Mouse (Mus musculus) myocyte (in vitro differentiated cells): ENCODE measurements at regions not wholly inside any gene's neighbourhood (a gene's known extent, or its start where the extent isn't known, plus 50 kb on each side); places are given as distances from the start of the nearest gene placed in this dataset.

Source experiments
- H3K27me3 ChIP-seq: one replicate; pipeline ENCODE4 v1.6.1; 2011; ENCODE audit not compliant: control insufficient read depth, insufficient read depth, insufficient read length
- H3K36me3 ChIP-seq: one replicate; pipeline ENCODE4 v1.6.1; 2011; ENCODE audit not compliant: control insufficient read depth, insufficient read depth
- H3K4me2 ChIP-seq: one replicate; pipeline ENCODE4 v1.6.1; 2011; ENCODE audit warnings: low read depth, control low read depth
- H3K4me3 ChIP-seq: one replicate; pipeline ENCODE4 v1.5.1; 2011; ENCODE audit warnings: mild to moderate bottlenecking, control low read depth, moderate library complexity
- H3K79me2 ChIP-seq: one replicate; pipeline ENCODE4 v1.6.1; 2011; ENCODE audit not compliant: control insufficient read depth, insufficient read depth
- H3ac ChIP-seq: one replicate; pipeline ENCODE4 v1.6.1; 2011; ENCODE audit not compliant: control insufficient read depth, insufficient read length
- CEBPB ChIP-seq: IDR thresholded peaks from 2 replicates; pipeline ENCODE4 v1.6.1; 2011; ENCODE audit warnings: mild to moderate bottlenecking, moderate library complexity; ENCODE audit not compliant: poor library complexity, insufficient read depth, severe bottlenecking
- E2F4 ChIP-seq: IDR thresholded peaks from one replicate; pipeline ENCODE4 v1.6.1; 2011; ENCODE audit warnings: mild to moderate bottlenecking, control low read depth, moderate library complexity; ENCODE audit not compliant: insufficient read depth
- MAX ChIP-seq: IDR thresholded peaks from one replicate; pipeline ENCODE4 v1.6.1; 2011; ENCODE audit warnings: low read depth, mild to moderate bottlenecking, control low read depth
- MYOD1 ChIP-seq, 3 experiments: IDR thresholded peaks; one replicate each; pipeline ENCODE4 v1.6.1; 2011; ENCODE audit warnings: control low read depth in 2 of 3, low read depth in 2 of 3, mild to moderate bottlenecking in 2 of 3, moderate library complexity in 1 of 3; ENCODE audit not compliant: insufficient read length in 2 of 3, control insufficient read depth in 1 of 3
- MYOG ChIP-seq, 3 experiments: IDR thresholded peaks; one replicate each; pipeline ENCODE4 v1.6.1; 2011; ENCODE audit warnings: control low read depth in 2 of 3, low read depth in 2 of 3, mild to moderate bottlenecking in 2 of 3; ENCODE audit not compliant: insufficient read length in 2 of 3, control insufficient read depth in 1 of 3, insufficient read depth in 1 of 3
- POLR2A ChIP-seq: IDR thresholded peaks from one replicate; pipeline ENCODE4 v1.6.1; 2011; ENCODE audit warnings: low read depth, mild to moderate bottlenecking, control low read depth, moderate library complexity; ENCODE audit not compliant: insufficient read length
- POLR2AphosphoS2 ChIP-seq: IDR thresholded peaks from one replicate; pipeline ENCODE4 v1.6.1; 2011; ENCODE audit warnings: low read depth, control low read depth; ENCODE audit not compliant: insufficient read length
- REST ChIP-seq: IDR thresholded peaks from one replicate; pipeline ENCODE4 v1.6.1; 2011; ENCODE audit warnings: mild to moderate bottlenecking, control low read depth, moderate library complexity; ENCODE audit not compliant: insufficient read depth, insufficient read length
- SRF ChIP-seq: IDR thresholded peaks from one replicate; pipeline ENCODE4 v1.6.1; 2011; ENCODE audit warnings: low read depth; ENCODE audit not compliant: control insufficient read depth, insufficient read length
- TCF12 ChIP-seq: IDR thresholded peaks from one replicate; pipeline ENCODE4 v1.6.1; 2011; ENCODE audit warnings: mild to moderate bottlenecking, control low read depth; ENCODE audit not compliant: poor library complexity, insufficient read depth, severe bottlenecking
- TCF3 ChIP-seq: IDR thresholded peaks from one replicate; pipeline ENCODE4 v1.6.1; 2011; ENCODE audit warnings: low read depth, control low read depth; ENCODE audit not compliant: insufficient read length
- USF1 ChIP-seq: IDR thresholded peaks from one replicate; pipeline ENCODE4 v1.6.1; 2011; ENCODE audit warnings: low read depth, mild to moderate bottlenecking, control low read depth, moderate library complexity

- Histone ChIP-seq H3K27me3 (no peaks in the 10 kb centered on the region), H3K36me3 (no peaks in the 10 kb centered on the region), H3K79me2 (no peaks in the 10 kb centered on the region), H3ac (no peak overlapping the region), H3K4me3 (no peak overlapping the region), H3K4me2 (no peak overlapping the region)
- no peak for TF ChIP-seq TCF12
- TF ChIP-seq SRF: no peak
- TF ChIP-seq REST: no peak
- TF ChIP-seq E2F4: no peak
- TF ChIP-seq USF1: no peak
- TF ChIP-seq MYOG (IDR thresholded peaks at IDR 0.05; ENCODE audit: control insufficient read depth in 1 of 3, insufficient read depth in 1 of 3, insufficient read length in 2 of 3, low read depth in 2 of 3): no peak
- TF ChIP-seq MYOD1 (IDR thresholded peaks at IDR 0.05; ENCODE audit: control insufficient read depth in 1 of 3, insufficient read length in 2 of 3, low read depth in 2 of 3): no peak
- no peak for TF ChIP-seq POLR2AphosphoS2
- no peak for TF ChIP-seq POLR2A
- TF ChIP-seq TCF3: no peak
- no peak for TF ChIP-seq MAX
- TF ChIP-seq CEBPB: no peak
Observed at GRCm38 (mm10) chr5:97296213-97296612, 96.0 kb downstream of the Naa11 start.

DNA sequence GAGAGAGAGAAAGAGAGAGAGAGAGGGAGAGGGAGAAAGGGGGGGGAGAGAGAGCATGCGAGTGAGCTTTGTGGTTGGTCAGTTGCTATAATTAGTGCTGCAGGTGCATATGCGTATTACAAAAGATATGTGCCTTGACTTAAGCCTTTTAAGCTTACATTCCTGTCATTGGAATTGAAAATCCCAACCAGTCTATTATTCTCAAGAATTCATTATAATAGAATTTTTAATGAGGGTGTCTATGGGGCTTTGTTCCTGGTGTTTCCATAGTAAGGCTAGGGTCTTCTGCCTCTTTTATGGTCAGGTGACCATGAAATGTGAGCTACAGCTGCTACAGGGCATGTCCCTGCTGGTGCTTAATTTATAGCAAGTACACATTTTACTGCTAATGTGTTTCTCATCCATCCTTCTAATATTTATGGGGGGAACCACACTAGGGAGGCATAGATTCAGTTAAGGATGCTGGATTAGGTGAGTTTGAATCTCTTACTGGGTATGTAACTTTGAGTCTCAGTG is 102.0 kb downstream of the Naa11 start:
- TF ChIP-seq USF1 (peak; percentile 16), SRF (no peak)
- Histone ChIP-seq H3K79me2 (no peaks in the 10 kb centered on the region), H3K27me3 (no peaks in the 10 kb centered on the region), H3K4me3 (no peak overlapping the region), H3ac (no peak overlapping the region), H3K4me2 (no peak overlapping the region), H3K36me3 (no peaks in the 10 kb centered on the region)

DNA sequence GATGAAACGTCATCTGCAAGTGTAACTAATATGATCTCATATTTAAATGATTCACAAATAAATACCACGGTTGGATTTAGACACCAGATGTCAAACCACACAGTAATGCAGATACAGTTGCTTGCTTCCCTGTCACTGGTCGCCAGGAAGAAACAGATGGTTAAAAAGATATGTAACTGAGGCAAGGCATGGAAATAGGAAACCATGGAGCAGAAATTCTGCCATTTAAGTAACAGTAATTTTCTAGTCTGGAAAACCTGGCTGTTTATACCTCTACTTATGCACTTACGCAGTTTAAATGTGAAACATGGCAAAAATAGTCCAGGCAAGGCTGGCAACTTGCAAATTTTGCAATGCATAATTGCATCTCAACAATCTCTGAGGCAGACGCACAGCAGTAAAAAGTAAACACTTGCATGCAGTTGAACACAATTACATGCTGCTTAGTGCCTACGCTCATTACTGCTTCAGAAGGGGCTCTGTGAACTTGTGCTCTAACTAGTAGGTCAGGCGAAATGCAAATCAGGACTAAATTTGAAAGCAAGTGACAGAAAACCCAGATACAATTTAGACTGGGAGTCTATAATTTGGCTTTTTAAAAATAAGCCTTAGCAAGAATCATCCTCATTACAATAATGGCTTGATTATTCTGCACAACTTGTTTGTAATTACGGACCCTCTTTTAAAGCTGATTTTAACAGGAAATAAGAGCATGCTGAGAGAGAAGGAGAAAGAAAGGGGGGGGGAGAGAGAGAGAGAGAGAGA is 102.6 kb downstream of the Naa11 start:
- Histone ChIP-seq H3ac (no peak overlapping the region), H3K27me3 (no peaks in the 10 kb centered on the region), H3K79me2 (no peaks in the 10 kb centered on the region), H3K36me3 (no peaks in the 10 kb centered on the region), H3K4me3 (no peak overlapping the region), H3K4me2 (peak overlapping the region; percentile 5)
- no peak for TF ChIP-seq MYOD1 (IDR thresholded peaks at IDR 0.05; ENCODE audit: control insufficient read depth in 1 of 3, insufficient read length in 2 of 3, low read depth in 2 of 3)
- 0 out of 2 replicates have a peak, but pooled peaks have one; percentile 4 for TF ChIP-seq CEBPB

DNA sequence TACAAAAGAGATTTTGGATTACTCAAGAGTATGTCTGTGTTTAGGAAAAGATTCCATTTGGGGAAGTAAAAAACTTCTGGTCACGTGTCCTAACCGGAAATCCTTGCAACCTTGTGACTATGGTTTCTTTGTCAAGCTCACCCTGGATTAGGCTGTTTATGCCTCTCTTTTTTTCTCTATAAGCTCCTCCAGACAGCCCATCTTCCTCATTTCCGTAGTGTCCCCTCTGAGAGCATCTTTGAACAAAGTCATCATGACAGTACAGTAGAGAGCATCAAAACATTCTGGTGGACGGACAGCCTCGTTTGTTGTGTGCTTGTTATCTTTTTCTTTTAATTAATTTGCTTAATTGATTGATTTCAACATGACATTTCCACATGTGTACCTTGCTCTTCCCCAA is 112.7 kb downstream of the Naa11 start:
- TF ChIP-seq POLR2AphosphoS2 (no peak), TCF12 (no peak), SRF (no peak), CEBPB (no peak), REST (no peak), MYOG (IDR thresholded peaks at IDR 0.05; ENCODE audit: control insufficient read depth in 1 of 3, insufficient read depth in 1 of 3, insufficient read length in 2 of 3, low read depth in 2 of 3) (no peak), USF1 (no peak), TCF3 (no peak), MAX (no peak), POLR2A (no peak), E2F4 (no peak)
- Histone ChIP-seq H3ac (no peak overlapping the region), H3K4me2 (no peak overlapping the region), H3K79me2 (no peaks in the 10 kb centered on the region), H3K36me3 (no peaks in the 10 kb centered on the region), H3K27me3 (no peaks in the 10 kb centered on the region), H3K4me3 (no peak overlapping the region)

DNA sequence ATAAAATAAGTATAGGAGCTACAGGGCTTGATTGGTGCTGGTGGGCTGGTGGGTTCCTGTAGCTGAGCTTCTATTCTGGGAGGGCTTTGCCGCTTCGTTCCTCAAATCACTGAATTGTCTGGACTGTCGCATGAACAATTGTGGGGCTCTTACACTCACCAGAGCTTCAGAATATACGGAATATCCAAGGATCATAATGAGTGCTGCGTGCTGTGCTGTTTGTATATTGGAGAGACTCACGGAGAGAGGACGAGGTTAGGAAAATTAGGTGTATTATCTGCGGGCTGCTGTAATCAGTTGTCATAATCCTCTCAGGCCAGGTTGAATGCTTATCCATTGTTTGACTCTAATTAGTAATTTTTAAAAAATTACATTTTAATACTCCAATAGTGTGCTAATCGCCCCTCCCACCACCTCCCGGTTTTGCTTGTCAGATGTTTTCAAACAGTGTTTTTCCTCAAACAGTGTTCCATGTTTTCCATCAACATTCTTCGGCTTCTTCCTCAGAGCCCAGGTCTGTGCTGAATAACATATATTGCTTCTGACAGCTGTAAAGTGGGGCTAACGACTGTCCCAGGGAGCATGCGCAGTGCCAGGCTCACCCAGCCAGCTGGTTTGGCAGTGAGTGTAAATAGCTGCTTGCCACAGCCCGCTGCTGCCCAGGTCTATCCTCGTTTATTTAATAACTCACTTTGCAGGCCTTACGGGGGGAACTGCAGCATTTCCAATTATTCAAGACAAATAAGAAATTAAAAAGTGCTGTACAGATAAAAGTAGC is 114.2 kb downstream of the Naa11 start:
- H3K36me3 ChIP-seq: no peaks in the 10 kb centered on the region
- H3ac ChIP-seq: no peak overlapping the region
- no peaks in the 10 kb centered on the region for H3K79me2 ChIP-seq
- H3K4me2 ChIP-seq: no peak overlapping the region
- H3K27me3 ChIP-seq: no peaks in the 10 kb centered on the region
- no peak for TF ChIP-seq REST
- no peak for TF ChIP-seq MAX
- TF ChIP-seq USF1: no peak
- no peak for TF ChIP-seq SRF
- TF ChIP-seq TCF3: no peak
- no peak for TF ChIP-seq E2F4
- no peak for TF ChIP-seq CEBPB
- TF ChIP-seq MYOD1 (IDR thresholded peaks at IDR 0.05; ENCODE audit: control insufficient read depth in 1 of 3, insufficient read length in 2 of 3, low read depth in 2 of 3): no peak
- TF ChIP-seq POLR2AphosphoS2: no peak
- TF ChIP-seq TCF12: no peak
- TF ChIP-seq MYOG (IDR thresholded peaks at IDR 0.05; ENCODE audit: control insufficient read depth in 1 of 3, insufficient read depth in 1 of 3, insufficient read length in 2 of 3, low read depth in 2 of 3): no peak
- no peak for TF ChIP-seq POLR2A
- no peak overlapping the region for H3K4me3 ChIP-seq
